7 mouse cellular contexts compared by ENCODE assay signal in the genomic region with DNA sequence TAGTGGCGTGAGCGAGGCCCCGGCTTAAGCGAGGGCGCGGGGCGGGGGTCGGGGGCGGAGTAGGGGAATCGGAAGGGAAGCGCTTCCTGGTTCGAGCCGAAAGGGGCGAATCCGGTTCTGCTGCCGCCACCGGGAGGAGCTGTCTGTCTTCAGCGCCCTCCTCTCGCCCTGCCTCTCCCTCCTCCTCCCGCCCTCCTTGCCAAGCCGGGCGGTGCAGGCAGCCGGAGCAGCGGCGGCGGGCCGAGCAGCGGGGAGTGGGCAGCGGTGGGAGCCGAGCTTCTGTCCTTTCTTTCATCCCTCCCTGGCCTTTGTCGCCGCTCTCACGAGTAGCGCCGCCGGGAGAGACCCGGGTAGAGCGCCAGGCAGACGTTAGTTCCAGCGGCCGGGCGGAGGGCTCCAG. TPM values are rescaled to one million over a fixed set of nuclear protein-coding genes. Genes with fewer than 3 reads are reported as not detected.
DNase-seq lines count a peak whose midpoint lies in the region; ATAC-seq and TF ChIP-seq lines count a peak whose summit lies in the region.

No protein-coding gene starts in this region.

- peaks cover 60% of the 10 kb centered on the region for H3K27me3 ChIP-seq in embryonic facial prominence, embryonic 14.5 days (replicated peaks; ENCODE audit: control insufficient read depth, insufficient read depth, low read length)
- no peaks in the 10 kb centered on the region for H3K27me3 ChIP-seq in midbrain, postnatal 0 days (ENCODE audit: insufficient read depth, low read length)

- intact Hi-C loops in heart, postnatal 14 days (cut with DNase I), result no loop called here
- intact Hi-C loops in left cerebral cortex, postnatal 10 days (cut with DNase I), result no loop called here

- H3K27ac ChIP-seq in embryonic facial prominence, embryonic 14.5 days (replicated peaks; ENCODE audit: low read depth, low read length), result no peak overlapping the region; the same call in 1 of the 2 replicates
- H3K27ac ChIP-seq in midbrain, postnatal 0 days (ENCODE audit: low read depth, low read length), result peak overlapping the region; percentile 97

- H3K4me2 ChIP-seq in embryonic facial prominence, embryonic 14.5 days (ENCODE audit: low read depth, low read length), result peak overlapping the region; percentile 74
- H3K4me2 ChIP-seq in midbrain, postnatal 0 days (ENCODE audit: low read depth, low read length, poor library complexity, severe bottlenecking), result peak overlapping the region; percentile 85

- peak overlapping the region; percentile 57 for H3K9ac ChIP-seq in embryonic facial prominence, embryonic 14.5 days (ENCODE audit: low read depth, low read length)
- peak overlapping the region; percentile 96 for H3K9ac ChIP-seq in midbrain, postnatal 0 days (replicated peaks; ENCODE audit: low read length, poor library complexity, severe bottlenecking)

- TF ChIP-seq CTCF in midbrain, postnatal 0 days (IDR thresholded peaks at IDR 0.05), result peak; percentile 65

- H3K9me3 ChIP-seq in embryonic facial prominence, embryonic 14.5 days (ENCODE audit: control insufficient read depth, low read length), result no peaks in the 10 kb centered on the region
- no peaks in the 10 kb centered on the region for H3K9me3 ChIP-seq in midbrain, postnatal 0 days (ENCODE audit: low read length)

- ATAC-seq in activated CD4-positive, CD25-positive, alpha-beta regulatory T cell, adult 4 months, result peak; percentile 67
- ATAC-seq in embryonic facial prominence, embryonic 14.5 days (ENCODE audit: low read depth), result peak; percentile 67
- peak; percentile 63 for ATAC-seq in midbrain, postnatal 0 days (ENCODE audit: low FRiP score)

- peaks cover 19% of the 10 kb centered on the region for H3K4me1 ChIP-seq in embryonic facial prominence, embryonic 14.5 days (ENCODE audit: control insufficient read depth, insufficient read depth, low read length)
- H3K4me1 ChIP-seq in midbrain, postnatal 0 days (ENCODE audit: insufficient read depth, low read length), result peaks cover 27% of the 10 kb centered on the region

- WGBS in embryonic facial prominence, embryonic 14.5 days, result 2% methylated on average over 15 of the region's 42 CpGs
- 1% methylated on average over 30 of the region's 42 CpGs for WGBS in midbrain, postnatal 0 days

- H3K4me3 ChIP-seq in embryonic facial prominence, embryonic 14.5 days (ENCODE audit: low read depth, low read length), result peak overlapping the region; percentile 53
- H3K4me3 ChIP-seq in midbrain, postnatal 0 days (ENCODE audit: low read depth, low read length), result peak overlapping the region; percentile 90

- peak; percentile 76 for DNase-seq in ES-CJ7 (ENCODE audit: low read depth, low spot score)
- DNase-seq in embryonic facial prominence, embryonic 14.5 days (ENCODE audit: low spot score), result peak; percentile 85
- DNase-seq in heart, postnatal 14 days, result peak; percentile 28 to 45
- peak; percentile 83 to 88 for DNase-seq in left cerebral cortex, postnatal 10 days (ENCODE audit: extremely low spot score in 1 of 2, low spot score in 2 of 2)
- DNase-seq in midbrain, postnatal 0 days (ENCODE audit: low spot score), result peak; percentile 92
- DNase-seq in thymus, postnatal 25 days, result peak; percentile 62

- no peaks in the 10 kb centered on the region for H3K36me3 ChIP-seq in embryonic facial prominence, embryonic 14.5 days (ENCODE audit: control insufficient read depth, insufficient read depth, low read length)
- no peaks in the 10 kb centered on the region for H3K36me3 ChIP-seq in midbrain, postnatal 0 days (ENCODE audit: insufficient read depth, low read length)

RNA-seq across cellular contexts. Expression of gene Crmp1, which starts 3.9 kb away (rescaled TPM):
- 10 to 100 TPM; 11.2 to 11.5 TPM for polyA plus RNA-seq in activated CD4-positive, CD25-positive, alpha-beta regulatory T cell, adult 4 months (2017; shearing (Covaris generic))
- 32.1 and 35.6 TPM in 2 replicates for polyA plus RNA-seq in embryonic facial prominence, embryonic 14.5 days (2014; fragmentation: Nextera tagmentation; extraction: Ambion mirVana)
- 1 to 10 TPM; 1.1 to 4.2 TPM for total RNA-seq in heart, postnatal 14 days (2021)
- 100 to 1,000 TPM; 780 to 841 TPM for total RNA-seq in left cerebral cortex, postnatal 10 days (2021)
- total RNA-seq in midbrain, postnatal 0 days (2014; rRNA removed), result 954 and 1,050 TPM in 2 replicates
- 851 and 872 TPM in 2 replicates for polyA plus RNA-seq in midbrain, postnatal 0 days (2015; fragmentation: Nextera tagmentation; extraction: Ambion mirVana)

Comparison
In these comparisons a context has a peak if more than half of its experiments do, and no peak if none do; other contexts are left out.
1. DNase-seq: peak in every context shown above with its lines; median percentile 92 in midbrain, postnatal 0 days; 86 in left cerebral cortex, postnatal 10 days; 85 in embryonic facial prominence, embryonic 14.5 days; 76 in ES-CJ7; 62 in thymus, postnatal 25 days; 36 in heart, postnatal 14 days.
2. RNA of gene Crmp1, which starts 3.9 kb away (total RNA-seq): 954 to 1,050 TPM in midbrain, postnatal 0 days and 780 to 841 TPM in left cerebral cortex, postnatal 10 days; 1.1 to 4.2 TPM in heart, postnatal 14 days; every median in the first group is over 100 times any median in the second.
3. Peak in every context shown above with its lines, with median percentiles within 50 percentile points of each other: ATAC-seq.